Mouse (Mus musculus) liver, embryonic 13.5 days (tissue): ENCODE results near the gene Raver1. TPM values are rescaled to one million over a fixed set of nuclear protein-coding genes. Genes with fewer than 3 reads are reported as not detected.

Experiments
- ATAC-seq: fragments of 200-750 bp; cut with Nextera tagmentation; 2 replicates; pipeline ENCODE4 v1.8.0; 2017; ENCODE audit warnings: low read depth, mild to moderate bottlenecking, moderate number of reproducible peaks, moderate library complexity
- DNase-seq: peaks from one replicate; pipeline ENCODE4 v3.0.0; 2022
- H3K27ac ChIP-seq: fragments of 300-500 bp; sonication (generic); 2 replicates; pipeline ENCODE4 v1.5.1; 2015; ENCODE audit warnings: moderate library complexity, mild to moderate bottlenecking, inconsistent platforms
- H3K27me3 ChIP-seq: fragments of 300-500 bp; sonication (generic); 2 replicates; pipeline ENCODE4 v1.6.1; 2015; ENCODE audit warnings: mild to moderate bottlenecking, inconsistent platforms
- H3K36me3 ChIP-seq: fragments of 300-500 bp; sonication (generic); 2 replicates; pipeline ENCODE4 v1.6.1; 2015; ENCODE audit warnings: mild to moderate bottlenecking, inconsistent platforms
- H3K4me1 ChIP-seq: fragments of 300-500 bp; sonication (generic); replicated peaks from 2 replicates; pipeline ENCODE4 v1.6.1; 2015; ENCODE audit warnings: inconsistent platforms
- H3K4me2 ChIP-seq: fragments of 300-500 bp; sonication (generic); 2 replicates; pipeline ENCODE4 v1.6.1; 2015; ENCODE audit warnings: inconsistent platforms, mild to moderate bottlenecking, moderate library complexity
- H3K4me3 ChIP-seq: fragments of 300-500 bp; sonication (generic); replicated peaks from 2 replicates; pipeline ENCODE4 v1.5.1; 2015; ENCODE audit warnings: mild to moderate bottlenecking, inconsistent platforms
- H3K9ac ChIP-seq: fragments of 300-500 bp; sonication (generic); 2 replicates; pipeline ENCODE4 v1.6.1; 2015; ENCODE audit warnings: mild to moderate bottlenecking, inconsistent platforms
- H3K9me3 ChIP-seq: fragments of 300-500 bp; sonication (generic); replicated peaks from 2 replicates; pipeline ENCODE4 v1.6.1; 2016; ENCODE audit warnings: inconsistent platforms
- WGBS: fragments of 180-500 bp; shearing (Covaris S2); methylation state at CpG from one replicate; pipeline ENCODE4 v1.1.7; 2015; ENCODE audit not compliant: insufficient replicate concordance; 5-methylcytosine and 5-hydroxymethylcytosine counted together
- polyA plus RNA-seq: library from polyadenylated mRNA; unstranded; fragments of >200 nt; fragmentation: Nextera tagmentation; extraction: Ambion mirVana; gene quantifications from 2 replicates; pipeline ENCODE4 v1.2.1, GENCODE M21; 2015

The Raver1 gene
- polyA plus RNA-seq, 1 experiment from 2014 or later: 18.4 TPM

DNA sequence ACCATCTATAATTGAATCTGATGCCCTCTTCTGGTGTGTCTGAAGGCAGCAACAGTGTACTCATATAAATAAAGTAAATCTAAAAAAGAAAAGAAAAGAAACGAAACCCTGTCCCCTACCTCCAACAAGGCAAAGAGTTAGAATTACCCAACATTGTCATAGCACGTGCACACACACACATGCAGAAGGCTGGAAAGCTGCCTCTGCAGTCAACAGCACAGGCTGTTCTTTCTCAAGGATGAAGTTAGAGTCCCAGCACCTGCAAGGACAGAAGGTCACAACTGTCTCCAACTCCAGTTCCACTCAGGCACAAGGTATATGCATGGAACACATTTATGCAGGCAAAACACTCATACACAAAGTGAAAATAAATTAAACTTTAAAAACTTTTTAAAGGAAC is 10.3 kb upstream of the Raver1 start:
- Histone ChIP-seq H3K9me3 (no peaks in the 10 kb centered on the region), H3K4me2 (no peak overlapping the region), H3K27me3 (no peaks in the 10 kb centered on the region), H3K9ac (no peak overlapping the region), H3K4me3 (no peak overlapping the region), H3K4me1 (peaks cover 77% of the 10 kb centered on the region), H3K27ac (no peak overlapping the region), H3K36me3 (peaks cover 21% of the 10 kb centered on the region; the same call in 1 of the 2 replicates)
- WGBS: 81% methylated on average over 2 of the region's 2 CpGs
- ATAC-seq: no peak
- DNase-seq: no peak

- Histone ChIP-seq H3K4me1 (peaks cover 63% of the 10 kb centered on the region), H3K36me3 (peaks cover 21% of the 10 kb centered on the region; the same call in 1 of the 2 replicates), H3K4me2 (peak overlapping the region; percentile 46), H3K4me3 (peak overlapping the region; percentile 28), H3K27me3 (no peaks in the 10 kb centered on the region), H3K9ac (peak overlapping the region; percentile 53), H3K9me3 (no peaks in the 10 kb centered on the region), H3K27ac (peak overlapping the region; percentile 50; the same call in 1 of the 2 replicates)
- no peak for ATAC-seq
- DNase-seq: no peak
- WGBS: 20% methylated on average over 15 of the region's 15 CpGs
These were observed 8.8 kb upstream of the Raver1 start for GRCm38 (mm10) chr9:21100447-21101161.

DNA sequence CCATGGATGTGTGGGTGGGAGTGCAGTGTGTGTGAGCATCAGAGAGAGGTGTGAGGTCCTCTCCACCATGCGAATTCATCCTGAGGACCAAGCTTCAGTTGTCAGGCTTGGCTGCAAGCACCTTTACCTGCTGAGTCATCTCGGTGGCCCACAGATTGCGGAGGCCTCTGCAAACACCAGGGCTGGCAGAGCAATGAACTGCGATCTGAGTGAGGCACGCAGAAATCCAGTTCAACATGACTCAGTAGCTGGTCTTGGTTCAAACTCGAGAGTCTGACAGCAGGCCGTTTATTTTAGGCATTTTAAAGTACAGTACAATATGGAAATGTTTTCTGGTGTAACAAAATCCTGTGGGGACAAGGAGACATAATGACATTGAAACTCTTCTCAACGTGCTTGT is 6.0 kb upstream of the Raver1 start:
- Histone ChIP-seq H3K36me3 (peaks cover 15% of the 10 kb centered on the region; the same call in 1 of the 2 replicates), H3K9me3 (no peaks in the 10 kb centered on the region), H3K27ac (peak overlapping the region; percentile 5; the same call in 1 of the 2 replicates), H3K27me3 (no peaks in the 10 kb centered on the region), H3K4me3 (no peak overlapping the region), H3K4me2 (no peak overlapping the region), H3K9ac (no peak overlapping the region), H3K4me1 (peaks cover 48% of the 10 kb centered on the region)
- ATAC-seq: no peak
- WGBS: 35% methylated on average over 8 of the region's 8 CpGs
- no peak for DNase-seq

DNA sequence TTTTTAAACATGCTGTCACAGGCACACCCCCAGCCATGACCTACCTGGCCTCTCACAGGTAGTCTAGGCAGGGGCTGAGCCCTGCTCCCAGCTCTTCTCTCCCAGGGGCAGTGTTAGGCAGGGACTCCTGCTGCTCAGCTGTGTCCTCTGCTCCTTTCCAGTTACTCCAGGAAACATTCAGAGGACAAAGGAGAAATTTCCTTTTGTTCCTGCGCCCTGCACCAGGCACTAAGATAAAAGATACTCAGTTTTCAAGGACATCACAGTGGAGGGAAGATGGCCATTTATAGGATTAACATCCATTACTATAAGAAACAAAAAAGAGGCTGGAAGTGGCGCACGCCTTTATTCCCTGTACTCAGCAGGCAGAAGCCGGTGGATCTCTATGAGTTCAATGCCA is 4.2 kb upstream of the Raver1 start:
- no peak overlapping the region for H3K4me3 ChIP-seq
- H3K27ac ChIP-seq: no peak overlapping the region
- WGBS: 91% methylated on average over 4 of the region's 4 CpGs
- no peak overlapping the region for H3K9ac ChIP-seq
- peaks cover 5% of the 10 kb centered on the region; the same call in 1 of the 2 replicates for H3K36me3 ChIP-seq
- H3K4me1 ChIP-seq: peaks cover 50% of the 10 kb centered on the region
- H3K27me3 ChIP-seq: no peaks in the 10 kb centered on the region
- H3K4me2 ChIP-seq: no peak overlapping the region
- DNase-seq: no peak
- ATAC-seq: no peak
- no peaks in the 10 kb centered on the region for H3K9me3 ChIP-seq

GRCm38 (mm10) chr9:21093423-21093822 is 1.6 kb upstream of the Raver1 start:
- Histone ChIP-seq H3K36me3 (peaks cover 29% of the 10 kb centered on the region), H3K9ac (peak overlapping the region; percentile 13; the same call in 1 of the 2 replicates), H3K4me1 (peaks cover 54% of the 10 kb centered on the region), H3K9me3 (no peaks in the 10 kb centered on the region), H3K4me3 (no peak overlapping the region), H3K27me3 (no peaks in the 10 kb centered on the region), H3K4me2 (no peak overlapping the region), H3K27ac (no peak overlapping the region)
- ATAC-seq: no peak
- WGBS: 89% methylated on average over 9 of the region's 9 CpGs
- no peak for DNase-seq

GRCm38 (mm10) chr9:21090972-21091706 is 669 bp downstream of the Raver1 start:
- no peaks in the 10 kb centered on the region for H3K9me3 ChIP-seq
- WGBS: 2% methylated on average over 24 of the region's 24 CpGs
- peak overlapping the region; percentile 80 for H3K9ac ChIP-seq
- peak overlapping the region; percentile 74 for H3K4me3 ChIP-seq
- H3K36me3 ChIP-seq: peaks cover 52% of the 10 kb centered on the region
- DNase-seq (peak; percentile 29), ATAC-seq (peak; percentile 2)
- peaks cover 49% of the 10 kb centered on the region for H3K4me1 ChIP-seq
- peak overlapping the region; percentile 87 for H3K27ac ChIP-seq
- H3K4me2 ChIP-seq: peak overlapping the region; percentile 92
- no peaks in the 10 kb centered on the region for H3K27me3 ChIP-seq

GRCm38 (mm10) chr9:21090537-21090936 is 1.3 kb downstream of the Raver1 start:
- peak overlapping the region; percentile 87 for H3K27ac ChIP-seq
- H3K4me3 ChIP-seq: peak overlapping the region; percentile 74
- H3K36me3 ChIP-seq: peaks cover 58% of the 10 kb centered on the region
- 82% methylated on average over 1 of the region's 1 CpGs for WGBS
- ATAC-seq (no peak), DNase-seq (no peak)
- peaks cover 50% of the 10 kb centered on the region for H3K4me1 ChIP-seq
- H3K9me3 ChIP-seq: no peaks in the 10 kb centered on the region
- peak overlapping the region; percentile 92 for H3K4me2 ChIP-seq
- H3K27me3 ChIP-seq: no peaks in the 10 kb centered on the region
- H3K9ac ChIP-seq: peak overlapping the region; percentile 80

GRCm38 (mm10) chr9:21083324-21083723 is 8.5 kb downstream of the Raver1 start:
- Histone ChIP-seq H3K27ac (no peak overlapping the region), H3K4me1 (peaks cover 39% of the 10 kb centered on the region), H3K27me3 (no peaks in the 10 kb centered on the region), H3K4me3 (no peak overlapping the region), H3K9me3 (no peaks in the 10 kb centered on the region), H3K9ac (no peak overlapping the region), H3K36me3 (peaks cover 96% of the 10 kb centered on the region), H3K4me2 (no peak overlapping the region)
- ATAC-seq (peak; percentile 57; the same call in 1 of the 2 replicates), DNase-seq (no peak)
- 45% methylated on average over 3 of the region's 3 CpGs for WGBS

- H3K9me3 ChIP-seq: no peaks in the 10 kb centered on the region
- H3K27ac ChIP-seq: no peak overlapping the region
- ATAC-seq (no peak), DNase-seq (no peak)
- H3K4me3 ChIP-seq: no peak overlapping the region
- no peaks in the 10 kb centered on the region for H3K27me3 ChIP-seq
- WGBS: 87% methylated on average over 9 of the region's 9 CpGs
- H3K4me2 ChIP-seq: no peak overlapping the region
- peaks cover 32% of the 10 kb centered on the region for H3K4me1 ChIP-seq
- H3K9ac ChIP-seq: no peak overlapping the region
- peaks cover 96% of the 10 kb centered on the region for H3K36me3 ChIP-seq
These were observed 10.7 kb downstream of the Raver1 start for GRCm38 (mm10) chr9:21081127-21081526.

- Histone ChIP-seq H3K36me3 (peaks cover 75% of the 10 kb centered on the region), H3K27me3 (no peaks in the 10 kb centered on the region), H3K4me2 (no peak overlapping the region), H3K4me3 (no peak overlapping the region), H3K9me3 (no peaks in the 10 kb centered on the region), H3K4me1 (peaks cover 34% of the 10 kb centered on the region), H3K9ac (no peak overlapping the region), H3K27ac (no peak overlapping the region)
- 84% methylated on average over 3 of the region's 3 CpGs for WGBS
- DNase-seq (no peak), ATAC-seq (no peak)
These were observed 16.2 kb downstream of the Raver1 start for GRCm38 (mm10) chr9:21075625-21076024.

GRCm38 (mm10) chr9:21074173-21074572 is 17.6 kb downstream of the Raver1 start:
- Histone ChIP-seq H3K27me3 (no peaks in the 10 kb centered on the region), H3K9ac (peak overlapping the region; percentile 26; the same call in 1 of the 2 replicates), H3K27ac (peak overlapping the region; percentile 62; the same call in 1 of the 2 replicates), H3K36me3 (peaks cover 66% of the 10 kb centered on the region), H3K4me2 (peak overlapping the region; percentile 92), H3K4me1 (peaks cover 37% of the 10 kb centered on the region), H3K4me3 (no peak overlapping the region), H3K9me3 (no peaks in the 10 kb centered on the region)
- DNase-seq (no peak), ATAC-seq (no peak)
- WGBS: 73% methylated on average over 1 of the region's 1 CpGs
